Mouse (Mus musculus) G1E-ER4 (cell line): ENCODE results near the gene Gm20695. TPM values are rescaled to one million over a fixed set of nuclear protein-coding genes. Genes with fewer than 3 reads are reported as not detected.

Experiments
- GATA1 ChIP-seq: IDR thresholded peaks from one replicate; pipeline ENCODE4 v1.8.0; 2012; ENCODE audit warnings: low read length, inconsistent platforms
- polyA plus RNA-seq: library from polyadenylated mRNA; stranded (reverse); fragments of >175 nt; gene quantifications from 2 replicates; pipeline ENCODE4 v1.2.3, GENCODE M21; 2012

Gene Gm20695
- not detected in 2 replicates for polyA plus RNA-seq

GRCm38 (mm10) chr16:3884201-3885064, at the start of gene Gm20695, which contains the start of gene Zfp597:
Gm20695 (plus strand) TSS chr16:3884648.
Zfp597 (minus strand) TSS chr16:3884561.
- TF ChIP-seq GATA1 = no peak

GRCm38 (mm10) chr16:3835461-3835860, 49.0 kb upstream of the Gm20695 start:
- TF ChIP-seq GATA1 = no peak

GRCm38 (mm10) chr16:3839157-3839885, 45.1 kb upstream of the Gm20695 start:
- TF ChIP-seq GATA1 = no peak

- TF ChIP-seq GATA1 = no peak
These were observed 41.5 kb upstream of the Gm20695 start for GRCm38 (mm10) chr16:3842989-3843388.

GRCm38 (mm10) chr16:3843796-3844195, 40.7 kb upstream of the Gm20695 start:
- no peak for TF ChIP-seq GATA1

GRCm38 (mm10) chr16:3846711-3847518, 37.5 kb upstream of the Gm20695 start, which contains the start of gene Zfp174:
Zfp174 (plus strand) TSS chr16:3847268.
- no peak for TF ChIP-seq GATA1

- TF ChIP-seq GATA1 = no peak
These were observed 36.6 kb upstream of the Gm20695 start for GRCm38 (mm10) chr16:3847871-3848270.

- TF ChIP-seq GATA1 = no peak
These were observed 36.0 kb upstream of the Gm20695 start for GRCm38 (mm10) chr16:3848416-3848815.

- TF ChIP-seq GATA1 = no peak
These were observed 31.9 kb upstream of the Gm20695 start for GRCm38 (mm10) chr16:3852586-3852985.

GRCm38 (mm10) chr16:3854437-3855182, 29.8 kb upstream of the Gm20695 start:
- no peak for TF ChIP-seq GATA1

GRCm38 (mm10) chr16:3855776-3856175, 28.7 kb upstream of the Gm20695 start:
- TF ChIP-seq GATA1 = no peak

GRCm38 (mm10) chr16:3859254-3859653, 25.2 kb upstream of the Gm20695 start:
- TF ChIP-seq GATA1 = no peak

- no peak for TF ChIP-seq GATA1
These were observed 12.6 kb upstream of the Gm20695 start for GRCm38 (mm10) chr16:3871815-3872214.

- TF ChIP-seq GATA1 = no peak
These were observed 12.0 kb upstream of the Gm20695 start, which contains the start of gene Naa60 for GRCm38 (mm10) chr16:3872216-3873047. Naa60 (plus strand) TSS chr16:3872375.
